Mouse (Mus musculus) C2C12 (cell line): ENCODE results near the gene Slc16a14.

ENCODE experiments used
- CTCF ChIP-seq: IDR thresholded peaks from one replicate; pipeline ENCODE4 v1.5.1; 2011; ENCODE audit not compliant: control insufficient read depth, insufficient read depth, insufficient read length
- MAX ChIP-seq: IDR thresholded peaks from one replicate; pipeline ENCODE4 v1.6.1; 2011; ENCODE audit warnings: mild to moderate bottlenecking, control low read depth

- TF ChIP-seq CTCF (no peak), MAX (no peak)
Observed at GRCm38 (mm10) chr1:84897364-84897763, 37.6 kb downstream of the Slc16a14 start.
